Mouse (Mus musculus) CH12.LX (cell line): Measurements from ENCODE around the gene Ttll13.

ENCODE experiments used
- CTCF ChIP-seq, 2 experiments: IDR thresholded peaks in 1 of 2; conservative IDR thresholded peaks in 1 of 2; 2 replicates each; pipeline ENCODE4 v1.5.1; 2011 to 2012; ENCODE audit warnings: low read depth in 2 of 2, low read length in 2 of 2, improper control_type of control experiment in 1 of 2, inconsistent platforms in 1 of 2, mild to moderate bottlenecking in 1 of 2, moderate library complexity in 1 of 2
- E2F4 ChIP-seq: IDR thresholded peaks from 2 replicates; pipeline ENCODE4 v1.6.1; 2011; ENCODE audit warnings: low read depth, low read length, improper control_type of control experiment; ENCODE audit not compliant: insufficient replicate concordance
- GABPA ChIP-seq: IDR thresholded peaks from 2 replicates; pipeline ENCODE4 v1.6.1; 2012; ENCODE audit warnings: low read depth, low read length, improper control_type of control experiment, inconsistent platforms; ENCODE audit not compliant: insufficient replicate concordance
- KAT2A ChIP-seq: IDR thresholded peaks from 2 replicates; pipeline ENCODE4 v1.6.1; 2012; ENCODE audit warnings: low read length, improper control_type of control experiment, inconsistent platforms; ENCODE audit not compliant: insufficient replicate concordance
- MAFK ChIP-seq: IDR thresholded peaks from 2 replicates; pipeline ENCODE4 v1.6.1; 2011; ENCODE audit warnings: low read length, improper control_type of control experiment; ENCODE audit not compliant: insufficient replicate concordance
- MXI1 ChIP-seq: IDR thresholded peaks from 2 replicates; pipeline ENCODE4 v1.6.1; 2011; ENCODE audit warnings: mild to moderate bottlenecking, low read depth, low read length, improper control_type of control experiment
- SIN3A ChIP-seq: IDR thresholded peaks from 2 replicates; pipeline ENCODE4 v1.6.1; 2012; ENCODE audit warnings: low read length, improper control_type of control experiment, inconsistent platforms
- TBP ChIP-seq: conservative IDR thresholded peaks from 2 replicates; pipeline ENCODE4 v1.6.1; 2011; ENCODE audit warnings: low read depth, low read length, improper control_type of control experiment
- UBTF ChIP-seq: IDR thresholded peaks from 2 replicates; pipeline ENCODE4 v1.6.1; 2012; ENCODE audit warnings: low read depth, mild to moderate bottlenecking, inconsistent platforms, low read length, improper control_type of control experiment, moderate library complexity

- TF ChIP-seq SIN3A (no peak), GABPA (no peak), MXI1 (no peak), MAFK (no peak), CTCF (conservative IDR thresholded peaks at IDR 0.05 in 1 of 2, IDR thresholded peaks at IDR 0.05 in 1 of 2; ENCODE audit: low read depth in 2 of 2, low read length in 2 of 2) (no peak), KAT2A (no peak), E2F4 (no peak), UBTF (no peak), TBP (no peak)
Measured at GRCm38 (mm10) chr7:80280032-80280431, 33.9 kb downstream of the Ttll13 start.
